Mouse (Mus musculus): ENCODE results near the gene Bnc2.

DNA sequence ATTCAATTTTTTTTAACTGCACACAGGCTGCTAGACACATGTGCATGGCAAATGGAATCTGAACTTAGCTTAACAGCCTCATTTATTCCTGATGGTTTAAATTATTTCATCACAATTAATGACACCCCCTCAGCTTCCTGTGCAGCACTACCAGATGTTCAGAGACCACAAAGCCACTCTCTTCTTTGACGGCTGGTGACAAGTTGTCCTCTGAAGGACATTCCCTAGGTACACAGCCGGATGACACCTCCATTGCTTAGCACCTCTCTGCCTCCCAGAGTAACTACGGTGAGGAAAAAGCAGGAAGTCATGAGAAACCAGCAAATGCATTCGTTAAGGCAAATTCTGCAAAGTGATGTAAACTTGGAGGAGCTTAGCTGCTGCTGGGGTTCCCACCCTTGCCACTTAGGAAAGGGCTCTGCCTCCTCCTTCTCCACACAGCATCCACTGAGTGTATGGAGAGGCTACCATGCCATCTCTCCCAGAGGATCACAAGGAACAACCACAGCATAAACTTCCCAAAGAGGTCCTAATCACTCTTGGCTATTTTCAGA is 174.2 kb downstream of the Bnc2 start:
- TF ChIP-seq POLR2A (IDR thresholded peaks at IDR 0.05; ENCODE audit: borderline replicate concordance, extremely low read depth, low read depth, low read length) (no peak), CTCF (IDR thresholded peaks at IDR 0.05; ENCODE audit: insufficient read depth, low read length) (no peak)
